In the genomic region with DNA sequence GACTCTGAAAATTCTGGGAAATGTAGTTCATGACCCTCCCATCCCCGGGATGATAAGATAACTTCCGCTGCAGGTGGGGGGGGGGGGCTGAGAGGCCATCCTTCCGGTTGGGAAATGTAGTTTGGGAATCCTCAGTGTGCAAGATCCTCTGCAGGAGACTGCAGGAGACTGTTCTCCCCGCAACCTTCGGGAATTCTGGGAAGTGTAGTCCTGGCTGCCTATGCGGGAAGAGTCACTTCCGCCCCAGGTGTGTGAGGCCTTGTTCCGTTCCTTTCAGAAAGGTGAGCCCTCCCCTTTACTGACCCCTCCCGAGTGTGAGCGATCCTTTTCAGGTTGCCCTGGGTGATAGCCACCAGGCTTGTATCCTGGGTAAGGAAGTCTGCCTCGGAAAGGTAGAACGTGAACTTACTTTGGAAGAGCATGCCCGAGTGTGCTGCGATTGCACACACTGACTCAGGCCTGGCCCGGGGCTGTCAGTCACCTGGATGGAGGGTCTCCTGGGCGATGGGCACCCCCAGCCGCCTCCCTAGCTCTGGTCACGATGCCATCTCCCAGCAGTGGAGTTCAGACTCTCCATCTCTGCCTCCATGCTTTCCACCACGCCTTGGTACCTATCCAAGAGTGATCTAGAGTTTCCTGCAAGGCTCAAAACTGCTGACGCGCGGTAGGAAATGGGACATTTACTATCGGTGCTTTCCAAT, we compare ENCODE assay signal across 8 mouse cellular contexts. TPM values are rescaled to one million over a fixed set of nuclear protein-coding genes. Genes with fewer than 3 reads are reported as not detected.
DNase-seq lines count a peak whose midpoint lies in the region; ATAC-seq lines count a peak whose summit lies in the region.

A gene (plus strand): TSS at position 159 of the 701 bp plus-strand sequence.

- H3K4me2 ChIP-seq in intestine, embryonic 16.5 days (ENCODE audit: low read depth, low read length) = peak within 1 kb of the TSS; percentile 62

- H3K4me1 ChIP-seq in intestine, embryonic 16.5 days (ENCODE audit: control insufficient read depth, insufficient read depth, low read length) = peaks cover 5% of the 10 kb centered on the region

- intact Hi-C loops in gastrocnemius, postnatal 36 days (cut with DNase I) = loop anchor here (5.0 kb wide), 1 partner anchor 140 kb away; a partner anchor contains a TSS
- intact Hi-C loops in left cerebral cortex, postnatal 10 days (cut with DNase I) = no loop called here

- peak; percentile 99 for ATAC-seq in intestine, embryonic 16.5 days
- ATAC-seq in megakaryocyte progenitor cell, adult 5-6 weeks (replicated peaks; ENCODE audit: poor library complexity) = peak; percentile 45

- H3K36me3 ChIP-seq in intestine, embryonic 16.5 days (ENCODE audit: control insufficient read depth, insufficient read depth, low read length) = peaks cover 12% of the 10 kb centered on the region

- H3K9ac ChIP-seq in intestine, embryonic 16.5 days (ENCODE audit: low read depth, low read length) = peak within 1 kb of the TSS; percentile 85

- DNase-seq in adrenal gland, postnatal 14 days = peak; percentile 87
- DNase-seq in embryo, embryonic 9.5 days (ENCODE audit: extremely low spot score) = peak; percentile 88
- DNase-seq in gastrocnemius, postnatal 36 days = peak; percentile 56 to 70
- peak; percentile 81 to 83 for DNase-seq in left cerebral cortex, postnatal 10 days (ENCODE audit: extremely low spot score in 1 of 2, low spot score in 2 of 2)
- DNase-seq in right cerebral cortex, postnatal 36 days (ENCODE audit: low spot score in 2 of 2) = peak; percentile 82 to 87
- DNase-seq in spleen, postnatal 36 days (ENCODE audit: low spot score in 2 of 2) = no peak

- H3K27me3 ChIP-seq in intestine, embryonic 16.5 days (replicated peaks; ENCODE audit: control insufficient read depth, insufficient read depth, low read length) = no peaks in the 10 kb centered on the region

- H3K4me3 ChIP-seq in intestine, embryonic 16.5 days (ENCODE audit: low read length) = peak within 1 kb of the TSS; percentile 69

- peaks cover 12% of the 10 kb centered on the region for H3K9me3 ChIP-seq in intestine, embryonic 16.5 days (ENCODE audit: control insufficient read depth, low read length)

- peak within 1 kb of the TSS; percentile 92 for H3K27ac ChIP-seq in intestine, embryonic 16.5 days (ENCODE audit: low read length)

- 1% methylated on average over 23 of the region's 23 CpGs for WGBS in intestine, embryonic 16.5 days

RNA-seq across cellular contexts. Expression of the gene that starts here (rescaled TPM):
- 2.6 and 3.3 TPM in 2 replicates for total RNA-seq in adrenal gland, postnatal 14 days (2021)
- total RNA-seq in gastrocnemius, postnatal 36 days (2021) = 1 to 10 TPM; 4.8 to 4.9 TPM
- polyA plus RNA-seq in intestine, embryonic 16.5 days (2015; fragmentation: Nextera tagmentation; extraction: Ambion mirVana) = 4.3 and 5.3 TPM in 2 replicates
- 1 to 10 TPM; 8.7 to 8.8 TPM for total RNA-seq in left cerebral cortex, postnatal 10 days (2021)
- 0.94 and 1.1 TPM in 2 replicates for total RNA-seq in megakaryocyte progenitor cell, adult 5-6 weeks (2015)
- 0.21 and 0.71 TPM in 2 replicates for total RNA-seq in megakaryocyte progenitor cell, adult 5-6 weeks (2017)

Comparison
In these comparisons a context has a peak if more than half of its experiments do, and no peak if none do; other contexts are left out.
1. DNase-seq: peak in adrenal gland, postnatal 14 days (single experiment), embryo, embryonic 9.5 days (single experiment), gastrocnemius, postnatal 36 days (2 of 2), left cerebral cortex, postnatal 10 days (2 of 2) and right cerebral cortex, postnatal 36 days (2 of 2); none in spleen, postnatal 36 days (0 of 2).